Mouse (Mus musculus): ENCODE results near the gene Dnajc24. TPM values are rescaled to one million over a fixed set of nuclear protein-coding genes. Genes with fewer than 3 reads are reported as not detected.

Dnajc24 gene
- polyA plus RNA-seq (2017; shearing (Covaris generic)), result 29.0 TPM

DNA sequence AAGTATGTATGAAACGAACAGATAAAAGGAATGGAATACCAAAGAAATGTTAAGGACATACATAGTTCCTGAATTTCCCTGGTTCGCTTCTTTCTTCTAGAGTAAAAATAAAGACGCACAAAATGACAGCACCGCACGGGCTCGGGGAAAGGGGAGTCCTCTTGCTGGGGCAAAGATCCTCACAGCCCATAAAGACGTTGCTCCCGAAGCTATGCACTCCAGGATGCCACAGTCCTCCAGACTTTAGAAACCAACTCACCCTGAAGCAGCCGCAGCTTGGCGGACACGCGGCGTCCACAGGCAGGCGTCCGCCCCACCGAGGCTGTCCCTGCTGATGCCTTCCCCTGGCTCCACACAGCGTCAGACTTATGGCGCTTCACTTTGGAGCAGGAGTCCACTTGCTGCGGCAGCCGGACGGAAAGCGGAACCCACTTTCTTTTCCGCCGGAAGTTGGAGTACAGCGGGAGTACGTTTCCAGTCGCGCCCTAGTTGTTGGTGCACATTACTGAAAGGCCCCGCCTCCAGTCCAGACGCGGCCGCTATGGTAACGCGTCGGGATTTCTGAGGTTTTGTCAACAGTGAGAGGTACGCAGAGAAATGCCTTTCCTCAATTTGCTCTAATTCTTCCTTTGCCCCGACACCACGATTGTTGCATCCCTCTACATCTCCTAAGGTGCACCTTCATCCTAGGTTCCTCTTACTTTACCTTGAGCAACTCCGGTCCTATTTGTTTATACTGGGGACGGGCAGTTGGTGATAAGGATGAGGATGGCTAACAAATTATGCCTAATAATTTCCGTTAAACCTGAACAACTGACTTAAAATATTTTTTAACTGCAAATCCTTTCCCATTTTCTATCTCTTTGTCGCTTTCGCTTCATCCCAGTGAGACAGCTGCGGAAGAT lies at the start of gene Dnajc24:
Gene Dnajc24 (minus strand): TSS at position 715 of the 905 bp plus-strand sequence.

Other genes starting within 250 kb of the Dnajc24 start
- gene Elp4, start 99.0 kb downstream of the Dnajc24 start, polyA plus RNA-seq (2017; shearing (Covaris generic)), result 18.0 TPM
- 49.2 TPM for gene Immp1l, start 98.9 kb downstream of the Dnajc24 start, polyA plus RNA-seq (2017; shearing (Covaris generic))

Data from effector memory CD4-positive, alpha-beta T cell, adult 5 months (primary cell).